Mouse (Mus musculus) spleen, postnatal 14 days (tissue): Measurements from ENCODE around the gene Chid1.
A peak's percentile ranks its signal among the peaks of the same experiment; 100 is the strongest.

Experiments used
- DNase-seq, 2 experiments: peaks; one replicate each; pipeline ENCODE4 v3.0.0; 2021 to 2022; ENCODE audit warnings: low spot score in 2 of 2

The Chid1 gene

GRCm38 (mm10) chr7:141558946-141559345 is 19.3 kb upstream of the Chid1 start:
- no peak for DNase-seq

- DNase-seq: peak in 1 of 2 experiments; percentile 28
Measured at GRCm38 (mm10) chr7:141558329-141558776, 18.7 kb upstream of the Chid1 start.

GRCm38 (mm10) chr7:141550464-141550863 is 10.8 kb upstream of the Chid1 start:
- no peak for DNase-seq

DNA sequence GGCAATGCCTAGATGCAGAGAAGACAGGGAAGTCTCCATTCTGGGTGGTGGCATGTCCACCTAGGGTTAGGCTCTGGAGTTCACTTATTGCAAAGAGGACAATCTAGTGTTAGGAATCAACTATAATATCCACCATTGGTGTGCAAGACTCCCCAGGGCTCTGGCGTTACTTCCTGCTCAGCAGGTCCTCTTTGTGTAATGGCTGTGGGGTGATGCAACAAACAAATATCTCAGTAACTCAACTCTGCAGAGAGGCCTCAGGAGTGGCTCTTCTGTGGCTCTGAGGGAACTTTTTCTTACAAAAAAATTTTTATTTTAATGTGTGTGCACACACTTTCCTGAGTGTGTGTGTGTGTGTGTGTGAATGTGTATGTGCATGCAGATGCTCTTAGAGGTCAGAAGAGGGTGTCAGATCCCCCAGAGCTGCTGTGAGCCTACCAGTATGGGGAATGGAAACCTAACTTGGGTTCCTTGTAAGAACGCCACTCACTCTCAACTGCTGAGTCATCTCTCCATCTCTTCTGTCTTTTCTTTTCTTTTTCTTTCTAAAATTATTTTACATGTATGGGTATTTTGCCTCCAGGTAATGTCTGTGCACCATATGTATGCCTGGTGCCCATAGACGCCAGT is 9.9 kb upstream of the Chid1 start:
- no peak for DNase-seq

- DNase-seq: no peak
Measured at GRCm38 (mm10) chr7:141544654-141545053, 5.0 kb upstream of the Chid1 start.

GRCm38 (mm10) chr7:141542588-141542987 is 2.9 kb upstream of the Chid1 start:
- DNase-seq: no peak

DNA sequence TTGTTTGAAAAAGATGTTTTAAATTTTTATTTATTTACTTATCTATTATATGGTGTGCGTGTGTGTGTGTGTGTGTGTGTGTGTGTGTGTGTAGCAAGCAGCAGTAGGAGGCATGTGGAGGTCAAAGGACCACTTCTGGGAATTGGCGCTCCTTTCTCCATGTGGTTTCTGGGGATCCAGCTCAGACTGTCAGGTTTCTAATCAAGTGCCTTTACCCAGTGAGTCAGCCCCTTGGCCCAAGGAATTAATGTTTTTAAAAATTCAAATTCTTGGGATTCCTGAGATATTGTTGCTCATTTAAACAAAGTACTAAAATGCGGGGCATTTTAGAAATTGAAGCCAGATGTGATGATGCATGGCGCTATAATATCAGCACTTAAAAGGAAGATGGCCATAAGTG is 2.0 kb upstream of the Chid1 start:
- DNase-seq: no peak

DNA sequence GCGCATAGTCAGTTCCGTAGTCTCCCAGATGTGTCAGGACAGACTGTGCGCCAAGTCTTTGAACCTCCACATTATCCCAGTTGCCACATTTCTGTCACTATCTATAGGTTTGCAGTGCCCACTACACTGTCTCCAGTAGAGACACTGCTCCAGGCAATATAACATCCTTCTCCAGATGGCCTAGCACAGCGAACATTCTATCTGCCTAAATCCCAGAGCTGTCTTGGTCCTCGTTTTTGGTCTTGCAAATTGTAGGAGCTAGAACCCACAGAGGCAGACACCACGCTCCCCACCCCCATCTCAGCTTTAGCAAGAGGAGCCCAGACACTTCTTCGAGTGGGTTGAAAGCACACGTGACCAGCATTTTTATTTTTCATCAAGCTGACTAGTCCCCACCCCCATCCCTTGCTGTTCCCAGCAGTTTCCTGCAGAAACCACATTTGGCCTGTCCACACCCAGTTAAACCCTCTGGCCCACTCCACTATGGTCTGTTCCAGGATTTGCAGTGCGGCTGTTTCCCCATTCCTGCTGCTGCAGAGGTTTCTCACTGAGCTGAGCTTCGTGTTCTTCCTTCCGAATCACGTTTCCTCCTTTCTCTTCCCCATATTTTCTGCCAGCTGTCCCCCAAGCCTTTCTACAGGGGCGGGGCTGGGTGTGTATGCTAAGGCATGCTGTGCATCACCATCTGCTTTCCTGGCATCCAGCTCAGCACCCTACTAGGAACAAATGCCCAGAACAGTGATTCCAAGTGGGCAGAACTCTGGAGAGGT is 840 bp upstream of the Chid1 start:
- DNase-seq: peak in 1 of 2 experiments; percentile 16

- no peak for DNase-seq
Measured at GRCm38 (mm10) chr7:141538852-141539555, 653 bp downstream of the Chid1 start.

DNA sequence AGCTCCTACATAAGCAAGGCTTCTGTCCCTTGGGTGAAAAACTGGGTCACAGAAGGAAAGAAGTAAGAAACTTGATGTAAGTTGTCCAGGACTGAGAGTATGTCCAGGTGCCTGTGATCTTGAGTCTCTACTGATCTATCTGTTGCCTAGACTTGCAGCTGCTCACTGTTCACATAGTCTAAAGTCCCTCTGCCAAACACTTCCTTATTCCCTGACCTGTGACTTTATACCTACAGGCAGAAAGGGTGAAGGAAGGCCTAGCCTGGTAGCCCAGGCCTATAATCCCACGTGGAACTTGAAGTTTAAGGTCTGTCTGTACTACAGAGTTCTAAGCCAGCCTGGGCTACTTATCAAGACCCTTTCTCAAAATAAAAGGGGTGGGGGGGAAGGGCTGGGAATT is 4.1 kb downstream of the Chid1 start:
- no peak for DNase-seq

GRCm38 (mm10) chr7:141525580-141525925 is 14.1 kb downstream of the Chid1 start:
- no peak for DNase-seq

DNA sequence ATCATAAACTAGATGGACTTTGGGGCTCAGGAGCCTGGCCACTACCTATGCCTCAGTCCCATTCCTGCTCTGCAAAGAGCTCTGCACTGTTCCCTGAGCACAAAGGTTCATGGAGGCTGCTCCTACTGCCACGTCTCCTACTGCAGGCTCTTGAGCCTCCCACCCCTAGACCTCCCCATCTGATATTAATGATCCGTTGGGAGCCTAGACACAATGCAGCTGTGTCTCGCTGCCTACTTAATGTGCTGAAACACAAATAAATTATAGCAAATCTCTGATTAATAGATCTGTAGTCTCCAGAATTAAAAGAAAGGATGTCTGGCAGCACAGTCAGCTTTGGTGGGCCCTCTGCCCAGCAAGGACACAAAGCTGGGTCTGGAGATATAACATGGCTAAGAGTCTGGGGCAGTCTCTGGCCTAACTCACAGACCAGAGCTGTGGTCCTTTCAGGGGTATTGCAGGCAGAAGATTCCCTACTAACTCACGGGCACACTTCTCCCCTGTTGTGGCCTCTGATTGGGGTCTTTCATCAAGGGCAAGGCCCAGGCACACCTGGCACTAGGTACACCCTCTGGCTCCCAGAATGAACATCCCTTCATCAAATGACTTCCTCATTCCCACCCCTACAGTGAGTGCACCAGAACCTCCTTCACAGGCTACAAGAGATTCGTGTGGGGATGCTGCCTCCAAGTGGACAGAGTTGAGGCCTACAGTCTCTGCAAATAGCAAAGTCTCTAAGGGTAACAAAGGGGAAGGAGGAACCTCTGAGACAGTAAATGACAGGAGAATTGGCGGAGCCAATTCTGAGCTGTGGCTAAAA is 14.7 kb downstream of the Chid1 start:
- DNase-seq: peak; percentile 56 to 75

DNA sequence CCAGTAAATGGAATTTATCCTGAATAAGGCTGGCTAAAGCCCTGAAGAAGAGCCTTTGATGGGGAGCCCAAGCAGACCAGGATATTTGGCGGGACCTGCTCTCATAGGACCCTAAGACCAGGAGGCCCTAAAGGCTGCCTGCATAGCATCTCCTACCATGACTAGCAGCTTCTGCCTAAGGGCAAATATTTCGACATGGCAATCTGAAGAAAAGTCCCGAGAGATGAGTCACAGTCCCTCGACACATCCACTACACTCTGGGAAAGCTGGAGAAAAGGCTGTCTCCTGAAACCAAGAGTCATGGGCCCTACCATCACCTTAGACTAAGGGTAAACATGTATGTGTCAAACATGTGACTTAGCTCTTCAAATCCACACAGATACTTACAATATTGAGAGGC is 15.4 kb downstream of the Chid1 start:
- no peak for DNase-seq

DNA sequence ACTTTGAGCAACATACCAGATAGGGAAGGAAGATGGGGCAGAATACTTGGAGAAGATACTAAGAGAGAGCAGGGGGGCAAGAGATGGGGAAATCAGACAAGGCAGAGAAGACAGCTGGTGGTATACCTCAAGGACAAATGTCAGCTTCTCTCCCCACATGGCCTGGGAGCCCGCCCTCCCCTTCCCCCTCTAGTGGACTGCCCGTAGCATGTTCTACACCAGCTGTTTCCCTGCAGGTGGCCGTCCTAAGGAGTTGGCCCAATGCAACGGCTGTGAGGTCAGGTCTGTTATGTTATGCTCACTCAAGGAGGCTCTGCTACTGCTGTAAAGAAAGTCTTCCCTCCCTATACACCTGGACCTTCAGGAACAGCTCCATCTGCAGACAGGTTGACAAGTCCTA is 16.6 kb downstream of the Chid1 start:
- DNase-seq: no peak

DNA sequence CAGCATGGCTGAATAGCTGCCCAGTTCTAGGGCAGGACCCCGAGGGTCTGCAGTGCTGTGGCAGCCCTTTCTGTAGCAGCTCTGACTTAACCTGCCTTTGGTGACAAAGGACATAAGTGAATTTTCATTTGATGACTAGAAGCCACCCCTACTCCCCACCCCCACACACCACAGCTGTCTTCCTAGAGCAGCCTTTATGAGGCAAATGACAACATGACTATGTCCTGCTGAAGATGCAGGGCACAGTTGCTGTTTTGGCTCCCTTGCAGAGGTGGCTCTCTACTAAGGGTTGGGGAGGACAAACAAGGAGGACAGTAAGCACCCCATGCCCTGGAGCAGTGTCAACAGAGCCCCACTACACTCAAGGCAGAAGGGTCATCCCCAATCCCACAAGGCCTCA is 19.9 kb downstream of the Chid1 start:
- DNase-seq: no peak

GRCm38 (mm10) chr7:141518926-141519325 is 20.7 kb downstream of the Chid1 start:
- no peak for DNase-seq

GRCm38 (mm10) chr7:141518296-141518695 is 21.4 kb downstream of the Chid1 start:
- DNase-seq: no peak

- no peak for DNase-seq
Measured at GRCm38 (mm10) chr7:141517638-141518037, 22.0 kb downstream of the Chid1 start.

DNA sequence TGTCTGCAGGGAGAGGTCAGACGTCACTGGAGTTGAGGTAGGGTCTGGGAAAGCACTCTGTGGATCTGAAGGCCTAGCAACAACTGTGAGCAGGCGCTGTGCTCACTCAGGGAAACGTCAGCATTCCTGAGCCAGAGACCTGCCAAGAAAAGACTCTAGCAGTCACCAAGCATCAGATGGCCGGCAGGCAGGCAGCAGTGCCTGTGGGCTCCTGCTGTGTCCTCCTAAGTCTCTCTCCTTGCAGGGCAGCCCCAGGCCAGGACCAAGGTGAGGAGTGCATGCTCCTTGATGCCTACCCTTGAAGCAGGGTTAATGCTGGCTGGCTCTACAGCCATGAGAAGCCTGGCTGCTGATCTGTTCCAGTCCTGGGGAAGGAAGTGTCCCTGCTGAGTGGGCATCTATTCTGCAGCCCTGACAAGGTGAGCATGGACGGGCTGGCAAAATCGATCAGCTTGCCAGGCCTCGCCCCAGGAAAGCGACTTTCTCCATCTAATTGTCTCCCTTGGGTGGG is 28.9 kb downstream of the Chid1 start:
- DNase-seq: no peak

GRCm38 (mm10) chr7:141510196-141510595 is 29.5 kb downstream of the Chid1 start:
- no peak for DNase-seq

- no peak for DNase-seq
Measured at GRCm38 (mm10) chr7:141508160-141508559, 31.5 kb downstream of the Chid1 start.

DNA sequence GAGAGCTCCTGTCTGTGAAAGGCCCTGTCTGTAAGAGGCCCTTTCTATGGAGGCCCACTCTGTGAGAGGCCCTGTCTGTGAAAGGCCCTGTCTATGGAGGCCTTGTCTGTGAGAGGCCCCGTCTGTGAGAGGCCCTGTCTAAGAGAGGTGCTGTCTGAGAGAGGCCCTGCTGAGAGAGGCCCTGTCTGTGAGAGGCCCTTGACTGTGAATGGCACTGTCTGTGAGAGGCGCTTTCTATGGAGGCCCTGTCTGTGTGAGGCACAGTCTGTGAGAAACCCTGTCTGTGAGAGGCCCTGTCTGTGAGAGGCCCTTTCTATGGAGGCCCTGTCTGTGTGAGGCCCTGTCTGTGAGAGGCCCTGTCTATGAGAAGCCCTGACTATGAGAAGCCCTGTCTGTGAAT is 33.4 kb downstream of the Chid1 start:
- DNase-seq: no peak
